10 mouse cellular contexts compared by ENCODE assay signal in the genomic region with DNA sequence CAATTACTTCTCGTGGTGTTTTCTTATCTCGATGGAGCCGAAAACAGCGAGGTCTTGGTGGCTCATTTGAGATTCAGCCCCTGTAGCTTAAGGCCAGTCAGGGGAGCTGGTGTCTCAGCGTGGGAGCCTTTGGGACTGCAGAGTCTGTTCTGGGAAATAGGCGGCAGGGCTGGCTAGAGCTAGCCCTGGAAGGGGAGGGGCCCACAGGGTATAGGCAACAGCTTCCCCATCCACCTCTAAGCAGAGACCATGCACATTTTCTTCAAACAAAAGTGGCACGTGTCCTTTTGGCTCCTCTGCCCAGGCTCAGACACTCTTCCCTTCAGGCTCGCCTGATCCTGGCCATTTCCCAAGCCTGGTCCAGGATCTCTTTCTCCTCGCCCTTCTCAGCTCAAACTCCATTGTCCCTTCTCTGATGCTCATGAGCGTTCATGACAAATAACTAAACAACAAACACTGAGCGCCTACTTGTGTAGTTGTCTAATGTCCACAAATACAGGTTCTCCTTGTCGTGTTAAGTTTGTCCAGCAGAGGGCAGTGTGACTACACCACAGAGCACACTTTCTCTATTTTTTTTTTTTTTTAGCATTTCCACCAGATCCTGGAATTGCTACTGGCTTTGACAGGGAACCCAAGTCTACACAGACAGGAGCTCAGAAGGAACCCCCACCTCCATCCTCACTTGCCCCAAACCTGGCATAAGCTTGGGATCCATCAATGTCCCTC. TPM values are rescaled to one million over a fixed set of nuclear protein-coding genes. Genes with fewer than 3 reads are reported as not detected.
DNase-seq lines count a peak whose midpoint lies in the region; ATAC-seq and TF ChIP-seq lines count a peak whose summit lies in the region.
"Had no signal": no experiment of that assay in that cellular context is flagged by ENCODE, and none has a peak within 500 bp of the region (broad histone marks: within the 10 kb centered on the region; RNA-seq: fewer than 3 reads in every experiment).

No protein-coding gene starts in this region.

- DNase-seq in ovary, postnatal 10 days (ENCODE audit: low spot score), result peak; percentile 49
- DNase-seq in ovary, adult 18-20 months (ENCODE audit: low spot score), result no peak
- peak; percentile 86 for DNase-seq in forebrain, embryonic 14.5 days (ENCODE audit: low spot score)
- DNase-seq in kidney, adult 11 months, result peak; percentile 40
- peak; percentile 75 for DNase-seq in left cerebral cortex, postnatal 4 days
- DNase-seq in thymus, postnatal 0 days (ENCODE audit: low spot score), result peak; percentile 71

- H3K27me3 ChIP-seq in forebrain, embryonic 14.5 days (replicated peaks; ENCODE audit: control insufficient read depth, insufficient read depth, low read length), result no peaks in the 10 kb centered on the region
- no peaks in the 10 kb centered on the region for H3K27me3 ChIP-seq in midbrain, embryonic 16.5 days (ENCODE audit: control insufficient read depth, insufficient read depth, low read depth, low read length)
- H3K27me3 ChIP-seq: midbrain, embryonic 12.5 days had no signal

- no peak overlapping the region for H3K9ac ChIP-seq in forebrain, embryonic 14.5 days (ENCODE audit: low read length)
- H3K9ac ChIP-seq in midbrain, embryonic 16.5 days (ENCODE audit: low read depth, low read length), result no peak overlapping the region
- H3K9ac ChIP-seq: midbrain, embryonic 12.5 days had no signal

- no peak overlapping the region for H3K27ac ChIP-seq in bone marrow macrophage, adult 2 months (ENCODE audit: insufficient read depth, low read depth, low read length)
- no peak overlapping the region for H3K27ac ChIP-seq in forebrain, embryonic 14.5 days (ENCODE audit: low read depth, low read length)
- H3K27ac ChIP-seq in midbrain, embryonic 16.5 days (ENCODE audit: low read length), result no peak overlapping the region
- H3K27ac ChIP-seq: midbrain, embryonic 12.5 days had no signal

- no peak overlapping the region for H3K4me3 ChIP-seq in bone marrow macrophage, adult 2 months (ENCODE audit: insufficient read depth, low read length)
- H3K4me3 ChIP-seq in forebrain, embryonic 14.5 days (ENCODE audit: low read depth, low read length), result no peak overlapping the region
- no peak overlapping the region for H3K4me3 ChIP-seq in midbrain, embryonic 16.5 days (ENCODE audit: low read depth, low read length)
- H3K4me3 ChIP-seq: erythroblast, embryonic 14.5 days; midbrain, embryonic 12.5 days had no signal

- no peaks in the 10 kb centered on the region for H3K4me1 ChIP-seq in bone marrow macrophage, adult 2 months (ENCODE audit: control insufficient read depth, insufficient read depth, low read length)
- no peaks in the 10 kb centered on the region for H3K4me1 ChIP-seq in forebrain, embryonic 14.5 days (ENCODE audit: control insufficient read depth, insufficient read depth, low read length)
- H3K4me1 ChIP-seq in midbrain, embryonic 16.5 days (ENCODE audit: control insufficient read depth, insufficient read depth, low read length), result no peaks in the 10 kb centered on the region

- TF ChIP-seq CTCF in bone marrow macrophage, adult 2 months (IDR thresholded peaks at IDR 0.05; ENCODE audit: low read depth, low read length), result peak; percentile 47

- H3K4me2 ChIP-seq in forebrain, embryonic 14.5 days (ENCODE audit: low read length), result no peak overlapping the region
- H3K4me2 ChIP-seq in midbrain, embryonic 16.5 days (ENCODE audit: low read length), result no peak overlapping the region
- H3K4me2 ChIP-seq: midbrain, embryonic 12.5 days had no signal

- intact Hi-C loops in left cerebral cortex, postnatal 4 days (cut with DNase I), result loop anchor here (2.0 kb wide), 1 partner anchor 834 kb away; no protein-coding TSS in a partner anchor

- H3K36me3 ChIP-seq in forebrain, embryonic 14.5 days (ENCODE audit: control insufficient read depth, insufficient read depth, low read length), result no peaks in the 10 kb centered on the region
- no peaks in the 10 kb centered on the region for H3K36me3 ChIP-seq in midbrain, embryonic 16.5 days (ENCODE audit: control insufficient read depth, insufficient read depth, low read length)
- H3K36me3 ChIP-seq: midbrain, embryonic 12.5 days had no signal

- H3K9me3 ChIP-seq in forebrain, embryonic 14.5 days (replicated peaks; ENCODE audit: control insufficient read depth, low read length), result no peaks in the 10 kb centered on the region
- H3K9me3 ChIP-seq in midbrain, embryonic 16.5 days (replicated peaks; ENCODE audit: control insufficient read depth, low read length, poor library complexity, severe bottlenecking), result no peaks in the 10 kb centered on the region
- H3K9me3 ChIP-seq: midbrain, embryonic 12.5 days had no signal

- WGBS in forebrain, embryonic 14.5 days, result 27% methylated on average over 12 of the region's 12 CpGs
- WGBS in midbrain, embryonic 16.5 days, result 32% methylated on average over 12 of the region's 12 CpGs

- ATAC-seq in forebrain, embryonic 14.5 days, result peak; percentile 32; the same call in 1 of the 2 replicates
- ATAC-seq in midbrain, embryonic 16.5 days, result peak; percentile 42; the same call in 1 of the 2 replicates

- no peak for TF ChIP-seq POLR2A in bone marrow macrophage, adult 2 months (IDR thresholded peaks at IDR 0.05; ENCODE audit: borderline replicate concordance, low read depth, low read length)

RNA-seq across cellular contexts. Expression of gene 9530068E07Rik, which starts 25.0 kb away (rescaled TPM):
- 134 and 137 TPM in 2 replicates for polyA plus RNA-seq in bone marrow macrophage, adult 2 months (2012; ENCODE audit: insufficient read depth, insufficient read length, missing spikeins)
- 124 and 125 TPM in 2 replicates for polyA plus RNA-seq in forebrain, embryonic 14.5 days (2014; fragmentation: Nextera tagmentation; extraction: Ambion mirVana)
- total RNA-seq in left cerebral cortex, postnatal 4 days (2021), result 10 to 100 TPM; 69.0 to 69.2 TPM
- polyA plus RNA-seq in midbrain, embryonic 16.5 days (2015; fragmentation: Nextera tagmentation; extraction: Ambion mirVana), result 130 and 138 TPM in 2 replicates
- polyA plus RNA-seq in thymus, postnatal 0 days (2015; fragmentation: Nextera tagmentation; extraction: Ambion mirVana), result 85.6 and 89.6 TPM in 2 replicates
